Mouse (Mus musculus): ENCODE data around the gene Map4k2. TPM values are rescaled to one million over a fixed set of nuclear protein-coding genes. Genes with fewer than 3 reads are reported as not detected.

Map4k2 gene
- total and polyA plus RNA-seq, 3 experiments, result 8.0 to 22.3 TPM; not detected in 1

- peak; percentile 35; the same call in 1 of the 2 replicates for TF ChIP-seq POLR2AphosphoS5 (IDR thresholded peaks at IDR 0.05; ENCODE audit: borderline replicate concordance, low read depth, low read length)
- no peak for TF ChIP-seq ZC3H11A (IDR thresholded peaks at IDR 0.05; ENCODE audit: low read depth, low read length)
- peak; percentile 56; the same call in 1 of the 2 replicates for TF ChIP-seq MAZ (IDR thresholded peaks at IDR 0.05; ENCODE audit: low read depth, low read length)
- TF ChIP-seq NRF1 (IDR thresholded peaks at IDR 0.05; ENCODE audit: insufficient read depth, low read depth, low read length, poor library complexity, severe bottlenecking), result peak; percentile 37; the same call in 1 of the 2 replicates
- TF ChIP-seq E2F4 (IDR thresholded peaks at IDR 0.05; ENCODE audit: borderline replicate concordance, low read depth, low read length), result peak; percentile 62; the same call in 1 of the 2 replicates
- no peak for TF ChIP-seq RCOR1 (IDR thresholded peaks at IDR 0.05; ENCODE audit: low read depth, low read length)
- TF ChIP-seq CHD1 (IDR thresholded peaks at IDR 0.05; ENCODE audit: low read depth, low read length), result no peak
- TF ChIP-seq MAX (IDR thresholded peaks at IDR 0.05; ENCODE audit: low read length), result no peak; the same call in 1 of the 2 replicates
- no peak for TF ChIP-seq CHD2 (IDR thresholded peaks at IDR 0.05; ENCODE audit: low read length)
- no peak for TF ChIP-seq USF2 (IDR thresholded peaks at IDR 0.05; ENCODE audit: borderline replicate concordance in 1 of 2, insufficient read depth in 1 of 2, low read depth in 1 of 2, low read length in 2 of 2)
- TF ChIP-seq MYC (IDR thresholded peaks at IDR 0.05; ENCODE audit: low read depth, low read length), result no peak
- TF ChIP-seq ZKSCAN1 (IDR thresholded peaks at IDR 0.05; ENCODE audit: low read depth, low read length), result no peak
- TF ChIP-seq RAD21 (IDR thresholded peaks at IDR 0.05; ENCODE audit: low read depth, low read length), result no peak
- TF ChIP-seq TCF12 (IDR thresholded peaks at IDR 0.05; ENCODE audit: low read depth, low read length), result peak; percentile 42; the same call in 1 of the 2 replicates
- no peak for TF ChIP-seq BHLHE40 (IDR thresholded peaks at IDR 0.05; ENCODE audit: borderline replicate concordance, low read depth, low read length)
- TF ChIP-seq MEF2A (IDR thresholded peaks at IDR 0.05; ENCODE audit: extremely low read depth, insufficient replicate concordance, low read depth, low read length, poor library complexity, severe bottlenecking), result no peak
- TF ChIP-seq UBTF (IDR thresholded peaks at IDR 0.05; ENCODE audit: borderline replicate concordance, insufficient read depth, low read depth, low read length), result no peak
- TF ChIP-seq MAFK (IDR thresholded peaks at IDR 0.05; ENCODE audit: borderline replicate concordance, low read depth, low read length), result no peak
- peak; percentile 5 to 44 (median 28); a peak in 3 of 6 replicates for TF ChIP-seq CTCF (IDR thresholded peaks at IDR 0.05 in 2 of 3, conservative IDR thresholded peaks at IDR 0.05 in 1 of 3; ENCODE audit: control insufficient read depth in 1 of 3, insufficient read depth in 1 of 3, low read depth in 2 of 3, low read length in 3 of 3, poor library complexity in 1 of 3, severe bottlenecking in 1 of 3)
- TF ChIP-seq GATA1 (IDR thresholded peaks at IDR 0.05; ENCODE audit: low read depth, low read length), result no peak
- peak; percentile 91 for TF ChIP-seq TBP (IDR thresholded peaks at IDR 0.05; ENCODE audit: low read depth, low read length)
- peak; percentile 71 for TF ChIP-seq MXI1 (IDR thresholded peaks at IDR 0.05; ENCODE audit: low read depth, low read length)
Observed at GRCm38 (mm10) chr19:6334673-6335457, 6.1 kb upstream of the Map4k2 start, which contains the start of gene Men1 (continued).
